Comparison of ENCODE assay signal across 8 mouse cellular contexts in the genomic region with DNA sequence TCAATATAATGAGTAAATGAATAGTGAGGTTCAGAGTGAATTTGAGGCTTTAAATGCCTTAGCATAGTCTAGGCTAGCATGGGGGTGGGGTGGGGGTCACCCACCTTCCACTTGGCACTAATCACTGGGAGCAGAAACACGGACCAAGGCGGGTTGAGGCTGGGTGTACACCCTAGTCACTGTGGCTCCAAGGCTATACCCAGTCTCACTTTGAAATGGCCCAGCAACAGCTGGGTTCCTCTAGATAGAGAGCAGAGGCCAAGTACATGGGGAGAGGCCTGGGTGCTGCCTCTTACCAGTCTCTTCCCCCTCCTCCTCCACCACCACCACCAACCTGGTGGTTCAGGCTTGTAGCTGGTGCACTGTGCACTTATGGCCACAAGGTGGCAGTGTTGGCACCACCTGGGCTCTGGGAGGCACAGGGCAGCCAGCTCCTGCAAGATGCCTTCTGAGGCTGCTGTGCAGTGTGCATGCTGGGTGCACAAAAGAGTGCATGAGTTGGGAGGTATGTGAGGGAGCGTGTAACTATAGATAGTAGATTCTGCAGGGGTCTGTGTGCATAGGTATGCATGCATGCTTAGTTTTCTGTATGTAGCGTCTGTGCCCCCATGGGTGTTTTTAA.
DNase-seq lines count a peak whose midpoint lies in the region; ATAC-seq and TF ChIP-seq lines count a peak whose summit lies in the region.

No protein-coding gene starts in this region.

- peak; percentile 76 to 79 for DNase-seq in B cell, adult 2 months
- peak; percentile 84 for DNase-seq in embryonic facial prominence, embryonic 14.5 days (ENCODE audit: low spot score)
- DNase-seq in heart, adult 9 months (ENCODE audit: low spot score in 2 of 2): peak; percentile 49 to 63
- peak; percentile 73 for DNase-seq in kidney, adult 9 months
- peak; percentile 44 to 66 for DNase-seq in natural killer cell, adult 2 months (ENCODE audit: low spot score in 2 of 2)
- DNase-seq in splenic B cell, adult 2 months (ENCODE audit: low read depth, low spot score): peak; percentile 75

- H3K27me3 ChIP-seq in embryonic facial prominence, embryonic 14.5 days (replicated peaks; ENCODE audit: control insufficient read depth, insufficient read depth, low read length): no peaks in the 10 kb centered on the region
- H3K27me3 ChIP-seq in limb, embryonic 12.5 days: peaks cover 42% of the 10 kb centered on the region
- H3K27me3 ChIP-seq in splenic B cell, adult 2 months (ENCODE audit: control insufficient read depth, insufficient read depth, low read length, poor library complexity, severe bottlenecking): no peaks in the 10 kb centered on the region

- H3K4me2 ChIP-seq in embryonic facial prominence, embryonic 14.5 days (ENCODE audit: low read depth, low read length): no peak overlapping the region
- no peak overlapping the region for H3K4me2 ChIP-seq in limb, embryonic 12.5 days

- ATAC-seq in embryonic facial prominence, embryonic 14.5 days (ENCODE audit: low read depth): peak; percentile 79
- ATAC-seq in limb, embryonic 12.5 days (ENCODE audit: insufficient number of reproducible peaks, insufficient read depth, low FRiP score, low TSS enrichment, low read depth): peak; percentile 63

- TF ChIP-seq POLR2A in bone marrow, adult 2 months (IDR thresholded peaks at IDR 0.05; ENCODE audit: borderline replicate concordance, control insufficient read depth, low read depth, low read length): no peak

- peaks cover 7% of the 10 kb centered on the region for H3K9me3 ChIP-seq in embryonic facial prominence, embryonic 14.5 days (ENCODE audit: control insufficient read depth, low read length)
- peaks cover 4% of the 10 kb centered on the region; the same call in 1 of the 2 replicates for H3K9me3 ChIP-seq in limb, embryonic 12.5 days

- no peak overlapping the region for H3K9ac ChIP-seq in embryonic facial prominence, embryonic 14.5 days (ENCODE audit: low read depth, low read length)
- no peak overlapping the region for H3K9ac ChIP-seq in limb, embryonic 12.5 days (replicated peaks)

- H3K36me3 ChIP-seq in embryonic facial prominence, embryonic 14.5 days (ENCODE audit: control insufficient read depth, insufficient read depth, low read length): no peaks in the 10 kb centered on the region
- no peaks in the 10 kb centered on the region for H3K36me3 ChIP-seq in limb, embryonic 12.5 days
- H3K36me3 ChIP-seq in splenic B cell, adult 2 months (ENCODE audit: control insufficient read depth, insufficient read depth, low read length, poor library complexity, severe bottlenecking): no peaks in the 10 kb centered on the region

- 70% methylated on average over 4 of the region's 4 CpGs for WGBS in bone marrow, adult 2 months
- WGBS in embryonic facial prominence, embryonic 14.5 days: 58% methylated on average over 4 of the region's 4 CpGs
- 70% methylated on average over 4 of the region's 4 CpGs for WGBS in limb, embryonic 12.5 days

- no peak overlapping the region for H3K4me3 ChIP-seq in bone marrow, adult 2 months (replicated peaks; ENCODE audit: control insufficient read depth, low read depth, low read length)
- no peak overlapping the region for H3K4me3 ChIP-seq in embryonic facial prominence, embryonic 14.5 days (ENCODE audit: low read depth, low read length)
- H3K4me3 ChIP-seq in limb, embryonic 12.5 days (replicated peaks): no peak overlapping the region

- H3K4me1 ChIP-seq in bone marrow, adult 2 months (ENCODE audit: control insufficient read depth, insufficient read depth, low read length): no peaks in the 10 kb centered on the region; the same call in 1 of the 2 replicates
- H3K4me1 ChIP-seq in embryonic facial prominence, embryonic 14.5 days (ENCODE audit: control insufficient read depth, insufficient read depth, low read length): no peaks in the 10 kb centered on the region
- H3K4me1 ChIP-seq in limb, embryonic 12.5 days (replicated peaks): peaks cover 7% of the 10 kb centered on the region; the same call in 1 of the 2 replicates

- H3K27ac ChIP-seq in bone marrow, adult 2 months (ENCODE audit: control insufficient read depth, insufficient read depth, low read depth, low read length, poor library complexity): no peak overlapping the region
- H3K27ac ChIP-seq in embryonic facial prominence, embryonic 14.5 days (replicated peaks; ENCODE audit: low read depth, low read length): no peak overlapping the region
- H3K27ac ChIP-seq in limb, embryonic 12.5 days: no peak overlapping the region

- TF ChIP-seq CTCF in bone marrow, adult 2 months (IDR thresholded peaks at IDR 0.05; ENCODE audit: control insufficient read depth, insufficient read depth, low read length): peak; percentile 100
